Mouse (Mus musculus): ENCODE measurements around the gene Irak2.

DNA sequence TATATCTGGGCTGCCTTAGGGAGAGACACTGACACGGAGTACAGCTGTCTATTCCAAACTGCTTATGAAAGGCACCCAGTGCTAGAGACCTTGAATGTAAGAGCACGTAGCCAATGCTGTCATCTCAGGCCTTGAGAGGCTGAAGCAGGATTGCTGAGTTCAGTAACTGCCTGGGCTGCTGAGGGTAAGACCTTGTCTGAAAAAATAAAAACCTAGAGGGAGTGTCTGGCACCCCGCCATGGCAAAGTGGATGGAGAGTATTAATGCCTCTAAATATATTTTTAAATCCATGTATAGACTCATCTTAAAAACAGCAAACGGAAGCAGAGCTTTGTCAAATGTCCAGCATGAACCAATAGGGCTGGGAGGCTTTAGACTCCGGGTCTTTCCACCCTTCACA lies 38.4 kb upstream of the Irak2 start:
- TF ChIP-seq POLR2A (IDR thresholded peaks at IDR 0.05; ENCODE audit: insufficient read depth, low read length), result no peak
- no peak for TF ChIP-seq CTCF (IDR thresholded peaks at IDR 0.05; ENCODE audit: low read depth, low read length)
- no peak for TF ChIP-seq EP300 (IDR thresholded peaks at IDR 0.05; ENCODE audit: insufficient read depth, low read depth, low read length)

All from ES-Bruce4 (cell line).